Mouse (Mus musculus): ENCODE results near the gene Hephl1. TPM values are rescaled to one million over a fixed set of nuclear protein-coding genes. Genes with fewer than 3 reads are reported as not detected.
A peak's percentile ranks its signal among the peaks of the same experiment; 100 is the strongest.

Hephl1 gene
- polyA plus RNA-seq, 1 experiment from 2014 or later: not detected

GRCm38 (mm10) chr9:15029025-15029727 is 82.7 kb downstream of the Hephl1 start:
- H3K9me3 ChIP-seq (replicated peaks): 0 out of 2 replicates have a peak, but pooled peaks cover 5% of the 10 kb centered on the region
- peaks cover 26% of the 10 kb centered on the region; the same call in 1 of the 2 replicates for H3K36me3 ChIP-seq
- H3K4me1 ChIP-seq: no peaks in the 10 kb centered on the region
- no peak overlapping the region for H3K4me3 ChIP-seq
- WGBS: 69% methylated on average over 5 of the region's 5 CpGs
- ATAC-seq (ENCODE audit: low FRiP score): no peak; the same call in 1 of the 2 replicates
- no peaks in the 10 kb centered on the region for H3K27me3 ChIP-seq
- H3K4me2 ChIP-seq (replicated peaks): no peak overlapping the region
- no peak overlapping the region for H3K9ac ChIP-seq
- H3K27ac ChIP-seq: no peak overlapping the region

- Histone ChIP-seq H3K27ac (no peak overlapping the region), H3K4me1 (no peaks in the 10 kb centered on the region), H3K4me3 (no peak overlapping the region), H3K27me3 (no peaks in the 10 kb centered on the region), H3K9ac (no peak overlapping the region), H3K4me2 (replicated peaks) (no peak overlapping the region), H3K9me3 (replicated peaks) (0 out of 2 replicates have a peak, but pooled peaks cover 5% of the 10 kb centered on the region), H3K36me3 (peaks cover 23% of the 10 kb centered on the region; the same call in 1 of the 2 replicates)
- ATAC-seq (ENCODE audit: low FRiP score): no peak
- 74% methylated on average over 3 of the region's 3 CpGs for WGBS
These were observed 84.2 kb downstream of the Hephl1 start for GRCm38 (mm10) chr9:15027725-15028124.

- H3K27me3 ChIP-seq: no peaks in the 10 kb centered on the region
- ATAC-seq (ENCODE audit: low FRiP score): no peak
- H3K27ac ChIP-seq: no peak overlapping the region
- 0 out of 2 replicates have a peak, but pooled peaks cover 5% of the 10 kb centered on the region for H3K9me3 ChIP-seq (replicated peaks)
- peaks cover 38% of the 10 kb centered on the region for H3K36me3 ChIP-seq
- no peak overlapping the region for H3K9ac ChIP-seq
- WGBS: 82% methylated on average over 1 of the region's 1 CpGs
- H3K4me1 ChIP-seq: no peaks in the 10 kb centered on the region
- H3K4me2 ChIP-seq (replicated peaks): no peak overlapping the region
- H3K4me3 ChIP-seq: no peak overlapping the region
These were observed 88.9 kb downstream of the Hephl1 start for GRCm38 (mm10) chr9:15023049-15023448.

- Histone ChIP-seq H3K4me2 (replicated peaks) (no peak overlapping the region), H3K4me1 (no peaks in the 10 kb centered on the region), H3K27ac (no peak overlapping the region), H3K9ac (no peak overlapping the region), H3K36me3 (peaks cover 35% of the 10 kb centered on the region), H3K27me3 (no peaks in the 10 kb centered on the region), H3K4me3 (no peak overlapping the region), H3K9me3 (replicated peaks) (0 out of 2 replicates have a peak, but pooled peaks cover 1% of the 10 kb centered on the region)
- ATAC-seq (ENCODE audit: low FRiP score): no peak
- 80% methylated on average over 9 of the region's 9 CpGs for WGBS
These were observed 90.8 kb downstream of the Hephl1 start for GRCm38 (mm10) chr9:15021156-15021555.

GRCm38 (mm10) chr9:15020561-15021080 is 91.3 kb downstream of the Hephl1 start:
- no peak overlapping the region for H3K9ac ChIP-seq

GRCm38 (mm10) chr9:15018756-15019131 is 93.2 kb downstream of the Hephl1 start:
- Histone ChIP-seq H3K9ac (no peak overlapping the region), H3K4me2 (replicated peaks) (no peak overlapping the region), H3K9me3 (replicated peaks) (no peaks in the 10 kb centered on the region), H3K27ac (no peak overlapping the region), H3K4me1 (no peaks in the 10 kb centered on the region), H3K36me3 (peaks cover 34% of the 10 kb centered on the region), H3K4me3 (no peak overlapping the region), H3K27me3 (no peaks in the 10 kb centered on the region)
- WGBS: 90% methylated on average over 5 of the region's 5 CpGs
- ATAC-seq (ENCODE audit: low FRiP score): no peak

More at GRCm38 (mm10) chr9:15020561-15021080, 91.3 kb downstream of the Hephl1 start:
- no peaks in the 10 kb centered on the region for H3K4me1 ChIP-seq
- H3K9me3 ChIP-seq (replicated peaks): no peaks in the 10 kb centered on the region
- peaks cover 32% of the 10 kb centered on the region for H3K36me3 ChIP-seq
- 90% methylated on average over 5 of the region's 5 CpGs for WGBS
- H3K4me3 ChIP-seq: no peak overlapping the region
- no peak for ATAC-seq (ENCODE audit: low FRiP score)
- H3K4me2 ChIP-seq (replicated peaks): no peak overlapping the region
- no peaks in the 10 kb centered on the region for H3K27me3 ChIP-seq
- no peak overlapping the region for H3K27ac ChIP-seq

GRCm38 (mm10) chr9:15017791-15018755 is 93.8 kb downstream of the Hephl1 start:
- no peak for ATAC-seq (ENCODE audit: low FRiP score)
- Histone ChIP-seq H3K4me3 (no peak overlapping the region), H3K9ac (no peak overlapping the region), H3K36me3 (peaks cover 34% of the 10 kb centered on the region), H3K4me2 (replicated peaks) (no peak overlapping the region), H3K27ac (no peak overlapping the region), H3K4me1 (no peaks in the 10 kb centered on the region), H3K27me3 (no peaks in the 10 kb centered on the region), H3K9me3 (replicated peaks) (no peaks in the 10 kb centered on the region)
- WGBS: 87% methylated on average over 18 of the region's 18 CpGs

- no peak overlapping the region for H3K9ac ChIP-seq
- peaks cover 25% of the 10 kb centered on the region; the same call in 1 of the 2 replicates for H3K36me3 ChIP-seq
- 58% methylated on average over 7 of the region's 7 CpGs for WGBS
- H3K27ac ChIP-seq: no peak overlapping the region
- no peaks in the 10 kb centered on the region for H3K4me1 ChIP-seq
- H3K4me2 ChIP-seq (replicated peaks): no peak overlapping the region
- H3K27me3 ChIP-seq: no peaks in the 10 kb centered on the region
- no peaks in the 10 kb centered on the region for H3K9me3 ChIP-seq (replicated peaks)
- ATAC-seq (ENCODE audit: low FRiP score): peak; percentile 78
- H3K4me3 ChIP-seq: no peak overlapping the region
These were observed 96.5 kb downstream of the Hephl1 start for GRCm38 (mm10) chr9:15015223-15015956.

GRCm38 (mm10) chr9:15007566-15007965 is 104.3 kb downstream of the Hephl1 start:
- Histone ChIP-seq H3K36me3 (peaks cover 37% of the 10 kb centered on the region), H3K4me3 (no peak overlapping the region), H3K27me3 (no peaks in the 10 kb centered on the region), H3K4me2 (replicated peaks) (no peak overlapping the region), H3K27ac (no peak overlapping the region), H3K4me1 (peaks cover 18% of the 10 kb centered on the region), H3K9ac (no peak overlapping the region), H3K9me3 (replicated peaks) (no peaks in the 10 kb centered on the region)
- WGBS: 74% methylated on average over 14 of the region's 14 CpGs
- no peak for ATAC-seq (ENCODE audit: low FRiP score)

- peaks cover 36% of the 10 kb centered on the region for H3K36me3 ChIP-seq
- WGBS: 46% methylated on average over 9 of the region's 9 CpGs
- ATAC-seq (ENCODE audit: low FRiP score): no peak
- H3K4me3 ChIP-seq: no peak overlapping the region
- no peaks in the 10 kb centered on the region for H3K9me3 ChIP-seq (replicated peaks)
- H3K4me2 ChIP-seq (replicated peaks): no peak overlapping the region
- H3K27me3 ChIP-seq: no peaks in the 10 kb centered on the region
- no peak overlapping the region for H3K27ac ChIP-seq
- H3K9ac ChIP-seq: no peak overlapping the region
- H3K4me1 ChIP-seq: peaks cover 18% of the 10 kb centered on the region
These were observed 107.6 kb downstream of the Hephl1 start for GRCm38 (mm10) chr9:15004298-15004685.

GRCm38 (mm10) chr9:15003676-15004297 is 108.1 kb downstream of the Hephl1 start:
- H3K4me2 ChIP-seq (replicated peaks): no peak overlapping the region
- no peak overlapping the region; the same call in 1 of the 2 replicates for H3K9ac ChIP-seq
- no peak overlapping the region for H3K4me3 ChIP-seq
- H3K4me1 ChIP-seq: peaks cover 18% of the 10 kb centered on the region
- H3K9me3 ChIP-seq (replicated peaks): no peaks in the 10 kb centered on the region
- no peaks in the 10 kb centered on the region for H3K27me3 ChIP-seq
- peaks cover 34% of the 10 kb centered on the region for H3K36me3 ChIP-seq
- 16% methylated on average over 10 of the region's 10 CpGs for WGBS
- 0 out of 2 replicates have a peak overlapping the region, but pooled peaks have one; percentile 30 for H3K27ac ChIP-seq
- ATAC-seq (ENCODE audit: low FRiP score): no peak

Measured in hindbrain, embryonic 12.5 days (tissue).